Mouse (Mus musculus): ENCODE measurements around the gene Dennd6a.

- TF ChIP-seq CTCF (IDR thresholded peaks at IDR 0.05; ENCODE audit: extremely low read depth, insufficient read depth, low read length) (no peak), POLR2A (IDR thresholded peaks at IDR 0.05; ENCODE audit: extremely low read depth, insufficient read depth, low read length) (no peak)
These were observed 53.0 kb downstream of the Dennd6a start for GRCm38 (mm10) chr14:26626605-26627140.

All from cortical plate, adult 2 months (tissue).